In the genomic region with DNA sequence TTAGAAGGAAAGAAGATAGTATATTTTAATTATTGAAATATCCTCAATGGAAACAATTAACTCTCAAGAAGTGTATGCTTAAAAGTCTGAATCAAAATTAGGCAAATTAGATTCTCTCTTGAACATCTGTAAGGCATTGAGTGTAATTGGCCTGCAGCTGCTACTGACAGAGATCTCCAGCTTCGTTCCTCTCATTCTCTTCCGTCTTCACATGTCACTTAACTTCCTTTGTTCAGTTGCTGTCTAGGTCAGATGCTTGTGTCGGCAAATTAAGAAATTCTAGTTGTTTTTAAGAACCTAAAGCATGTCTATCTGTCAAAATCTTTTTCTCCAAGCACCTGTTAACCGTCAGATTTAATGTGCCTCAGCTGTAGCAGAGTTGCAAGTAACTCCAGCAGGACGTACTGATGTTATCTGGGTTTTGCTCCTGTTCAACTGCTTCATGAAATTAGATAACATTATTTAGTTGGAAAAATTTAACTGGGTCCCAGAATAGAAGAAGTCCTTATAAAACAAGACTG, we compare ENCODE assay signal across 24 mouse cellular contexts.
A peak's percentile ranks its signal among the peaks of the same experiment; 100 is the strongest.
DNase-seq lines count a peak whose midpoint lies in the region; ATAC-seq and TF ChIP-seq lines count a peak whose summit lies in the region.
"Had no signal": no experiment of that assay in that cellular context is flagged by ENCODE, and none has a peak within 500 bp of the region (broad histone marks: within the 10 kb centered on the region; RNA-seq: fewer than 3 reads in every experiment).

No protein-coding gene starts in this region.

- no peaks in the 10 kb centered on the region for H3K27me3 ChIP-seq in limb, embryonic 14.5 days (ENCODE audit: control insufficient read depth, insufficient read depth, low read length)
- no peaks in the 10 kb centered on the region for H3K27me3 ChIP-seq in limb, embryonic 10.5 days (ENCODE audit: low read depth, poor library complexity, severe bottlenecking)
- H3K27me3 ChIP-seq: forebrain, embryonic 12.5 days; liver, embryonic 12.5 days; megakaryocyte, embryonic 14.5 days; midbrain, embryonic 15.5 days had no signal

- H3K27ac ChIP-seq in limb, embryonic 14.5 days (replicated peaks; ENCODE audit: low read depth, low read length): no peak overlapping the region
- no peak overlapping the region for H3K27ac ChIP-seq in limb, embryonic 10.5 days
- no peak overlapping the region for H3K27ac ChIP-seq in layer of hippocampus, adult 2 months
- H3K27ac ChIP-seq: forebrain, embryonic 12.5 days; hindbrain, embryonic 10.5 days; left cerebral cortex, adult 2 months; liver, embryonic 12.5 days; midbrain, embryonic 15.5 days had no signal

- H3K4me2 ChIP-seq in limb, embryonic 14.5 days (replicated peaks; ENCODE audit: low read depth, low read length, severe bottlenecking): no peak overlapping the region
- H3K4me2 ChIP-seq: forebrain, embryonic 12.5 days; liver, embryonic 12.5 days; midbrain, embryonic 15.5 days had no signal

- DNase-seq in embryo, embryonic 10.5 days (ENCODE audit: low spot score): peak; percentile 20
- DNase-seq in embryo, embryonic 10 days (ENCODE audit: low spot score): no peak
- DNase-seq in limb, embryonic 14.5 days (ENCODE audit: low spot score): peak; percentile 5
- DNase-seq in limb, embryonic 10.5 days (ENCODE audit: low spot score): no peak
- peak; percentile 78 for DNase-seq in thymus, postnatal 0 days (ENCODE audit: low spot score)
- no peak for DNase-seq in layer of hippocampus, adult 2 months (ENCODE audit: low spot score in 2 of 2)
- DNase-seq in cerebellum, adult 8-10 months: no peak
- DNase-seq in ovary, postnatal 10 days (ENCODE audit: low spot score): no peak
- DNase-seq: adrenal gland, postnatal 25 days; cerebellum, adult 9-10 months; gastrocnemius, postnatal 36 days; kidney, adult 2 months; kidney, postnatal 14 days; layer of hippocampus, adult 9-11 months; lung, adult 2 months; right cerebral cortex, adult 18-20 months had no signal

- H3K9me3 ChIP-seq in limb, embryonic 14.5 days (ENCODE audit: control insufficient read depth, low read length): no peaks in the 10 kb centered on the region
- no peaks in the 10 kb centered on the region for H3K9me3 ChIP-seq in limb, embryonic 10.5 days (replicated peaks)
- H3K9me3 ChIP-seq: forebrain, embryonic 12.5 days; G1E; hindbrain, embryonic 10.5 days; liver, embryonic 12.5 days; megakaryocyte, embryonic 14.5 days; midbrain, embryonic 15.5 days had no signal

- TF ChIP-seq CTCF in layer of hippocampus, adult 2 months (conservative IDR thresholded peaks at IDR 0.05): no peak

- no peaks in the 10 kb centered on the region for H3K4me1 ChIP-seq in limb, embryonic 14.5 days (ENCODE audit: control insufficient read depth, insufficient read depth, low read length)
- H3K4me1 ChIP-seq in limb, embryonic 10.5 days: peaks cover 9% of the 10 kb centered on the region
- H3K4me1 ChIP-seq: liver, embryonic 12.5 days; midbrain, embryonic 15.5 days had no signal

- H3K36me3 ChIP-seq in limb, embryonic 14.5 days (ENCODE audit: control insufficient read depth, insufficient read depth, low read length): no peaks in the 10 kb centered on the region
- no peaks in the 10 kb centered on the region for H3K36me3 ChIP-seq in limb, embryonic 10.5 days
- H3K36me3 ChIP-seq: forebrain, embryonic 12.5 days; hindbrain, embryonic 10.5 days; liver, embryonic 12.5 days; midbrain, embryonic 15.5 days had no signal

- 17% methylated on average over 5 of the region's 5 CpGs for WGBS in limb, embryonic 14.5 days
- WGBS in limb, embryonic 10.5 days: 27% methylated on average over 5 of the region's 5 CpGs

- H3K9ac ChIP-seq in limb, embryonic 14.5 days (ENCODE audit: low read depth, low read length, severe bottlenecking): no peak overlapping the region
- H3K9ac ChIP-seq: forebrain, embryonic 12.5 days; liver, embryonic 12.5 days; midbrain, embryonic 15.5 days had no signal

- no peak overlapping the region for H3K4me3 ChIP-seq in limb, embryonic 14.5 days (replicated peaks; ENCODE audit: low read length)
- no peak overlapping the region for H3K4me3 ChIP-seq in limb, embryonic 10.5 days
- no peak overlapping the region for H3K4me3 ChIP-seq in layer of hippocampus, adult 2 months
- H3K4me3 ChIP-seq: forebrain, embryonic 12.5 days; hindbrain, embryonic 10.5 days; left cerebral cortex, adult 2 months; liver, embryonic 12.5 days; megakaryocyte, embryonic 14.5 days; midbrain, embryonic 15.5 days; myocyte had no signal

- no peak for ATAC-seq in limb, embryonic 14.5 days (ENCODE audit: low FRiP score, low read depth)
- ATAC-seq: liver, embryonic 12.5 days; midbrain, embryonic 15.5 days had no signal

- no peak for TF ChIP-seq POLR2A in limb, embryonic 14.5 days (IDR thresholded peaks at IDR 0.05; ENCODE audit: borderline replicate concordance, extremely low read depth, insufficient read depth, insufficient read length)

Comparison
In these comparisons a context has a peak if more than half of its experiments do, and no peak if none do; other contexts are left out.
1. DNase-seq: peak in embryo, embryonic 10.5 days (single experiment), limb, embryonic 14.5 days (single experiment) and thymus, postnatal 0 days (single experiment); none in embryo, embryonic 10 days (single experiment), limb, embryonic 10.5 days (single experiment), layer of hippocampus, adult 2 months (0 of 2), cerebellum, adult 8-10 months (single experiment) and ovary, postnatal 10 days (single experiment).